Comparison of ENCODE assay signal across 17 mouse cellular contexts in the genomic region with DNA sequence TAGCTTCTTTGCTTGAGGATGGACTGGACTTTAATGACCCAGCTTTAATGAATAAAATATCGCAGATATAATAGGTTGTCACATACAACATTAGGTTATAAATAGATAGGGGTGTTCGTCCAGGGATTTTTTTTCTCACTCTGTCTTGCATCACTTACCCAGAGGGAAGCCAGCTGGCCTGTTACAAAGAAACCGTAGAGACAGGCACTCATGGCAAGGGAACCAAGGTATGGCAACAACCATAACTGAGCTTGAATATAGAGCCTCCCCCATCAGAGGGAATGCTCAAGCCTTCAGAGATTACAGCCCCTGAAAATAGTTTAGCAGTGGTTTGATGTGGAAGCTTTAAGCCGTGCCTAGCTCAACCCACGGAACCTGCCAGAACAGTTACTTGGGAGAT.
A peak's percentile ranks its signal among the peaks of the same experiment; 100 is the strongest.
DNase-seq lines count a peak whose midpoint lies in the region; ATAC-seq lines count a peak whose summit lies in the region.
"Had no signal": no experiment of that assay in that cellular context is flagged by ENCODE, and none has a peak within 500 bp of the region (broad histone marks: within the 10 kb centered on the region; RNA-seq: fewer than 3 reads in every experiment).

No protein-coding gene starts in this region.

- no peak overlapping the region for H3K4me2 ChIP-seq in limb, embryonic 12.5 days
- H3K4me2 ChIP-seq: liver, embryonic 15.5 days; midbrain, embryonic 11.5 days had no signal

- intact Hi-C loops in heart, postnatal 25 days (cut with DNase I) = no loop called here

- H3K4me1 ChIP-seq in limb, embryonic 12.5 days (replicated peaks) = 0 out of 2 replicates have a peak, but pooled peaks cover 11% of the 10 kb centered on the region
- H3K4me1 ChIP-seq: forebrain, embryonic 10.5 days; liver, embryonic 15.5 days had no signal

- peak overlapping the region; percentile 24 for H3K27ac ChIP-seq in limb, embryonic 12.5 days
- H3K27ac ChIP-seq: forebrain, embryonic 10.5 days; liver, embryonic 15.5 days; macrophage had no signal

- no peak overlapping the region for H3K9ac ChIP-seq in limb, embryonic 12.5 days (replicated peaks)
- H3K9ac ChIP-seq: liver, embryonic 15.5 days had no signal

- H3K36me3 ChIP-seq in limb, embryonic 12.5 days = no peaks in the 10 kb centered on the region
- H3K36me3 ChIP-seq: forebrain, embryonic 10.5 days; liver, embryonic 15.5 days had no signal

- H3K4me3 ChIP-seq in limb, embryonic 12.5 days (replicated peaks) = no peak overlapping the region
- H3K4me3 ChIP-seq: forebrain, embryonic 10.5 days; liver, embryonic 15.5 days had no signal

- H3K27me3 ChIP-seq in limb, embryonic 12.5 days = no peaks in the 10 kb centered on the region
- H3K27me3 ChIP-seq: CH12.LX; liver, embryonic 15.5 days had no signal

- H3K9me3 ChIP-seq in limb, embryonic 12.5 days = no peaks in the 10 kb centered on the region
- H3K9me3 ChIP-seq: forebrain, embryonic 10.5 days; liver, embryonic 15.5 days had no signal

- peak; percentile 56 for DNase-seq in cerebellum, postnatal 10 days
- no peak for DNase-seq in cerebellum, adult 9-10 months
- DNase-seq in heart, adult 9 months (ENCODE audit: low spot score in 2 of 2) = peak; percentile 17 to 24
- DNase-seq in heart, postnatal 25 days (ENCODE audit: low spot score) = no peak
- peak; percentile 10 for DNase-seq in lung, postnatal 14 days
- DNase-seq in lung, adult 18-20 months = no peak
- DNase-seq in neural tube, embryonic 10.5 days (ENCODE audit: extremely low spot score, low spot score) = no peak
- DNase-seq: adrenal gland, adult 8-10 months; cerebellum, adult 8-10 months; kidney, adult 18-20 months; kidney, postnatal 10 days had no signal

- no peak for ATAC-seq in limb, embryonic 12.5 days (ENCODE audit: insufficient number of reproducible peaks, insufficient read depth, low FRiP score, low TSS enrichment, low read depth)

- WGBS in limb, embryonic 12.5 days = 63% methylated on average over 5 of the region's 5 CpGs

Comparison
In these comparisons a context has a peak if more than half of its experiments do, and no peak if none do; other contexts are left out.
1. DNase-seq: peak in cerebellum, postnatal 10 days (2 of 2), heart, adult 9 months (2 of 2) and lung, postnatal 14 days (single experiment); none in cerebellum, adult 9-10 months (single experiment), heart, postnatal 25 days (single experiment), lung, adult 18-20 months (0 of 2) and neural tube, embryonic 10.5 days (single experiment).